Mouse (Mus musculus) heart, adult 2 months (tissue): ENCODE measurements around the gene Pla2g6.

Experiments used
- CTCF ChIP-seq: fragments of 200-600 bp; IDR thresholded peaks from 2 replicates; pipeline ENCODE4 v1.8.1; 2022; ENCODE audit warnings: antibody characterized with exemption, mild to moderate bottlenecking, moderate library complexity
- EP300 ChIP-seq: fragments of 200-500 bp; IDR thresholded peaks from 2 replicates; pipeline ENCODE4 v1.6.1; 2011; ENCODE audit warnings: low read depth, low read length, control low read depth; ENCODE audit not compliant: insufficient read depth
- POLR2A ChIP-seq: fragments of 200-500 bp; IDR thresholded peaks from 2 replicates; pipeline ENCODE4 v1.6.1; 2011; ENCODE audit warnings: mild to moderate bottlenecking, low read depth, low read length, control low read depth; ENCODE audit not compliant: insufficient read depth

DNA sequence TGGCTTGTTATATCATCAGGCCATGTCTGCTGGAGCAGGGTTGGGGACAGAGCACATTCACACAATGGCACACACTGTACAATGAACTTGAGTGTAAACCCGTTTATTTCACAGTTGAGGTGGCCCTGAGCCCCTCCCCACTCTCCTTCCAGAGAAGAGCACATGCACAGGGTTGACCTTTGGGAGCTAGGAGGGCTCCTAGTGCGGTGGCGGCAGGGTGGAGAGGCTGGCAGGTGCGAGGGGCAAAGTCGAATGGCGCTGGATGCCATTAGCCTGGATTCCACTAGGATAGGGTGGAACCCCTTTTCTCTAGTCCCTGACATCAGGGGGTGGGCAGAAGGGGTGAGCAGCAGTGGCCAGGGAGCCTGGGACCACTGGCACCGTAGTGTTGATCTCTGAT lies 42.0 kb downstream of the Pla2g6 start:
- no peak for TF ChIP-seq EP300
- no peak for TF ChIP-seq CTCF
- no peak for TF ChIP-seq POLR2A
